Mouse (Mus musculus) bone marrow, adult 2 months (tissue): ENCODE data around the gene Ccdc38.

ENCODE experiments used
- CTCF ChIP-seq: fragments of 200-500 bp; IDR thresholded peaks from 2 replicates; pipeline ENCODE4 v1.5.1; 2011; ENCODE audit warnings: low read length, control low read depth; ENCODE audit not compliant: control insufficient read depth, insufficient read depth
- POLR2A ChIP-seq: fragments of 200-500 bp; IDR thresholded peaks from 2 replicates; pipeline ENCODE4 v1.6.1; 2011; ENCODE audit warnings: low read depth, mild to moderate bottlenecking, control low read depth, low read length, borderline replicate concordance; ENCODE audit not compliant: control insufficient read depth

- TF ChIP-seq POLR2A (no peak), CTCF (no peak)
Measured at GRCm38 (mm10) chr10:93610896-93611295, 70.5 kb downstream of the Ccdc38 start.
